Mouse (Mus musculus) spleen, adult 2 months (tissue): Measurements from ENCODE around the gene Cyb5d1.

Source experiments
- CTCF ChIP-seq: fragments of 200-500 bp; IDR thresholded peaks from 2 replicates; pipeline ENCODE4 v1.5.1; 2011; ENCODE audit warnings: mild to moderate bottlenecking, inconsistent platforms; ENCODE audit not compliant: insufficient read depth, insufficient read length, insufficient replicate concordance; ENCODE audit errors: extremely low read depth
- POLR2A ChIP-seq: fragments of 200-500 bp; IDR thresholded peaks from 2 replicates; pipeline ENCODE4 v1.6.1; 2011; ENCODE audit warnings: low read depth, low read length, inconsistent platforms

DNA sequence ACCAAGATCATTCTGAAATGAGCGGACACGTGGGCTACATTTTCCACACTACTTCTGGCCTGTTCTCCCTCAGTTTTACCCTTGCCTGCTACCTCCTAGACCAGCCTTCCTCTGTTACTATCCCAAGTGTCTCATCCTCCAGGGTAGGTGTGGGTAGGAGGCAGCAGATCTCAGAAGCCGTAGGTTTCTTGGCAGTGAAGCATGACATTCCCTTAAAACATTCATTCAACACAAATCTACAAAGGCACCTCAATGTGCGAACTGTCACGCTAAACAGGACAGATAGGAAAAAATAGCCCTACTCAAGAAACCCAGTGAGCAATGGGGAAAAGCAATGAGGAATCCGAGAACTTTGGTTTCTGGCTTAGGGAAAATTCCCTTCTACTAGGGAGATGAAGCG, 17.1 kb upstream of the Cyb5d1 start:
- no peak for TF ChIP-seq CTCF
- TF ChIP-seq POLR2A: no peak
